Mouse (Mus musculus) spleen, adult 2 months (tissue): ENCODE measurements at regions not wholly inside any gene's neighbourhood (a gene's known extent, or its start where the extent isn't known, plus 50 kb on each side); places are given as distances from the start of the nearest gene placed in this dataset.

Experiments used
- CTCF ChIP-seq: fragments of 200-500 bp; IDR thresholded peaks from 2 replicates; pipeline ENCODE4 v1.5.1; 2011; ENCODE audit warnings: mild to moderate bottlenecking, inconsistent platforms; ENCODE audit not compliant: insufficient read depth, insufficient read length, insufficient replicate concordance; ENCODE audit errors: extremely low read depth
- POLR2A ChIP-seq: fragments of 200-500 bp; IDR thresholded peaks from 2 replicates; pipeline ENCODE4 v1.6.1; 2011; ENCODE audit warnings: low read depth, low read length, inconsistent platforms

GRCm38 (mm10) chr11:31771491-31772439 lies 100.1 kb upstream of the Bod1 start:
- TF ChIP-seq POLR2A (no peak), CTCF (no peak)
